Mouse (Mus musculus) c-Kit-positive CD71-positive TER-119-positive erythroid progenitor cells, embryonic 14.5 days (primary cell): ENCODE data around the gene Arrdc5.
A peak's percentile ranks its signal among the peaks of the same experiment; 100 is the strongest.
"Not testable (repeated sequence)": the region's sequence is repeated elsewhere in the genome, so short reads cannot be mapped to it uniquely, and the experiment has no call there.

ENCODE experiments used
- DNase-seq: peaks from one replicate; pipeline ENCODE4 v3.0.0-alpha.2; 2013; ENCODE audit warnings: low spot score

Gene Arrdc5

GRCm38 (mm10) chr17:56278340-56278739 is 21.7 kb downstream of the Arrdc5 start:
- no peak for DNase-seq

GRCm38 (mm10) chr17:56277567-56277893 is 22.6 kb downstream of the Arrdc5 start:
- no peak for DNase-seq

- DNase-seq = peak; percentile 91
Observed at GRCm38 (mm10) chr17:56276643-56277566, 23.2 kb downstream of the Arrdc5 start, which contains the start of gene Ticam1. Gene Ticam1 (minus strand): TSS chr17:56276786.

GRCm38 (mm10) chr17:56275842-56276480 is 24.1 kb downstream of the Arrdc5 start:
- DNase-seq = no peak

GRCm38 (mm10) chr17:56273986-56274385 is 26.1 kb downstream of the Arrdc5 start:
- DNase-seq = no peak

- DNase-seq = no peak
Observed at GRCm38 (mm10) chr17:56273482-56273881, 26.6 kb downstream of the Arrdc5 start.

- DNase-seq = no peak
Observed at GRCm38 (mm10) chr17:56272644-56273043, 27.4 kb downstream of the Arrdc5 start.

- no peak for DNase-seq
Observed at GRCm38 (mm10) chr17:56271609-56272253, 28.4 kb downstream of the Arrdc5 start.

- no peak for DNase-seq
Observed at GRCm38 (mm10) chr17:56269741-56270140, 30.3 kb downstream of the Arrdc5 start.

- DNase-seq = peak; percentile 72
Observed at GRCm38 (mm10) chr17:56269153-56269630, 30.9 kb downstream of the Arrdc5 start.

GRCm38 (mm10) chr17:56266271-56266670 is 33.8 kb downstream of the Arrdc5 start:
- DNase-seq = no peak

GRCm38 (mm10) chr17:56265869-56266268 is 34.2 kb downstream of the Arrdc5 start:
- DNase-seq = no peak

GRCm38 (mm10) chr17:56265011-56265410 is 35.1 kb downstream of the Arrdc5 start:
- DNase-seq = no peak

GRCm38 (mm10) chr17:56264020-56264419 is 36.1 kb downstream of the Arrdc5 start:
- peak; percentile 70 for DNase-seq

GRCm38 (mm10) chr17:56262645-56263094 is 37.4 kb downstream of the Arrdc5 start:
- no peak for DNase-seq

GRCm38 (mm10) chr17:56261166-56261565 is 38.9 kb downstream of the Arrdc5 start:
- no peak for DNase-seq

GRCm38 (mm10) chr17:56259301-56260037 is 40.6 kb downstream of the Arrdc5 start:
- no peak for DNase-seq

- not testable (repeated sequence) for DNase-seq
Observed at GRCm38 (mm10) chr17:56258812-56259211, 41.3 kb downstream of the Arrdc5 start.

- DNase-seq = not testable (repeated sequence)
Observed at GRCm38 (mm10) chr17:56258269-56258668, 41.8 kb downstream of the Arrdc5 start.

GRCm38 (mm10) chr17:56257181-56257894 is 42.7 kb downstream of the Arrdc5 start:
- DNase-seq = no peak

GRCm38 (mm10) chr17:56256239-56256881 is 43.7 kb downstream of the Arrdc5 start, which contains the start of gene Fem1a:
Gene Fem1a (plus strand): TSS chr17:56256810.
- DNase-seq = peak; percentile 97
